ENCODE assay signal across 8 mouse cellular contexts in genomic region chr19:41697111-41697806, GRCm38 (mm10). TPM values are rescaled to one million over a fixed set of nuclear protein-coding genes. Genes with fewer than 3 reads are reported as not detected.
A peak's percentile ranks its signal among the peaks of the same experiment; 100 is the strongest.
DNase-seq lines count a peak whose midpoint lies in the region; ATAC-seq and TF ChIP-seq lines count a peak whose summit lies in the region.

No protein-coding gene starts in this region.

- TF ChIP-seq EP300 in liver, postnatal 0 days (IDR thresholded peaks at IDR 0.05; ENCODE audit: low read depth), result no peak
- TF ChIP-seq EP300 in heart, adult 2 months (IDR thresholded peaks at IDR 0.05; ENCODE audit: insufficient read depth, low read depth, low read length), result no peak

- no peaks in the 10 kb centered on the region for H3K79me2 ChIP-seq in heart, adult 2 months (replicated peaks; ENCODE audit: control insufficient read depth, insufficient read depth, low read length)

- H3K4me1 ChIP-seq in lung, adult 2 months (ENCODE audit: control insufficient read depth, insufficient read depth, low read length), result no peaks in the 10 kb centered on the region
- H3K4me1 ChIP-seq in forebrain, postnatal 0 days (ENCODE audit: insufficient read depth), result peaks cover 26% of the 10 kb centered on the region
- no peaks in the 10 kb centered on the region for H3K4me1 ChIP-seq in liver, postnatal 0 days (ENCODE audit: insufficient read depth)
- H3K4me1 ChIP-seq in heart, adult 2 months (ENCODE audit: control insufficient read depth, insufficient read depth, low read length), result no peaks in the 10 kb centered on the region

- no peaks in the 10 kb centered on the region for H3K9me3 ChIP-seq in forebrain, postnatal 0 days (ENCODE audit: low read length)
- no peaks in the 10 kb centered on the region for H3K9me3 ChIP-seq in liver, postnatal 0 days (ENCODE audit: low read length)

- peak; percentile 80 for ATAC-seq in forebrain, postnatal 0 days
- ATAC-seq in liver, postnatal 0 days, result no peak

- no peaks in the 10 kb centered on the region for H3K36me3 ChIP-seq in forebrain, postnatal 0 days (ENCODE audit: insufficient read depth)
- no peaks in the 10 kb centered on the region for H3K36me3 ChIP-seq in liver, postnatal 0 days (replicated peaks; ENCODE audit: insufficient read depth, low read length)
- no peaks in the 10 kb centered on the region for H3K36me3 ChIP-seq in heart, adult 2 months (ENCODE audit: control insufficient read depth, insufficient read depth, low read length)

- no peak overlapping the region for H3K4me3 ChIP-seq in lung, adult 2 months (replicated peaks; ENCODE audit: extremely low read depth, low read depth, low read length)
- H3K4me3 ChIP-seq in forebrain, postnatal 0 days (ENCODE audit: low read depth, low read length), result no peak overlapping the region
- H3K4me3 ChIP-seq in left cerebral cortex, adult 2 months, result no peak overlapping the region
- no peak overlapping the region for H3K4me3 ChIP-seq in liver, postnatal 0 days (ENCODE audit: low read depth, low read length)
- no peak overlapping the region for H3K4me3 ChIP-seq in heart, adult 2 months

- H3K27ac ChIP-seq in forebrain, postnatal 0 days (ENCODE audit: low read depth, low read length), result no peak overlapping the region
- H3K27ac ChIP-seq in left cerebral cortex, adult 2 months, result peak overlapping the region; percentile 83
- no peak overlapping the region for H3K27ac ChIP-seq in liver, postnatal 0 days (ENCODE audit: low read depth)
- H3K27ac ChIP-seq in heart, adult 2 months, result no peak overlapping the region

- WGBS in lung, adult 2 months, result 41% methylated on average over 9 of the region's 9 CpGs
- 26% methylated on average over 9 of the region's 9 CpGs for WGBS in forebrain, postnatal 0 days
- WGBS in liver, postnatal 0 days (ENCODE audit: insufficient replicate concordance), result 52% methylated on average over 9 of the region's 9 CpGs
- WGBS in heart, adult 2 months, result 33% methylated on average over 9 of the region's 9 CpGs

- no peaks in the 10 kb centered on the region; the same call in 1 of the 2 replicates for H3K27me3 ChIP-seq in forebrain, postnatal 0 days (ENCODE audit: insufficient read depth, low read length)
- 0 out of 2 replicates have a peak, but pooled peaks cover 2% of the 10 kb centered on the region for H3K27me3 ChIP-seq in liver, postnatal 0 days (ENCODE audit: insufficient read depth, low read length)
- H3K27me3 ChIP-seq in heart, adult 2 months (ENCODE audit: control insufficient read depth, insufficient read depth, low read length), result peaks cover 2% of the 10 kb centered on the region; the same call in 1 of the 2 replicates

- no peak for TF ChIP-seq POLR2A in lung, adult 2 months (IDR thresholded peaks at IDR 0.05; ENCODE audit: borderline replicate concordance, extremely low read depth, low read depth, low read length)
- no peak for TF ChIP-seq POLR2A in heart, adult 2 months (IDR thresholded peaks at IDR 0.05; ENCODE audit: insufficient read depth, low read depth, low read length)

- H3K9ac ChIP-seq in forebrain, postnatal 0 days, result no peak overlapping the region
- no peak overlapping the region for H3K9ac ChIP-seq in liver, postnatal 0 days (replicated peaks)
- H3K9ac ChIP-seq in heart, adult 2 months (ENCODE audit: low read depth, low read length), result no peak overlapping the region

- peak; percentile 63 for DNase-seq in lung, postnatal 10 days
- DNase-seq in lung, adult 2 months, result no peak
- DNase-seq in forebrain, postnatal 0 days, result peak; percentile 75
- peak; percentile 79 to 81 for DNase-seq in left cerebral cortex, adult 2 months (ENCODE audit: extremely low spot score in 1 of 2, low spot score in 2 of 2)
- DNase-seq in retina, embryonic 14.5 days (ENCODE audit: low spot score), result peak; percentile 73
- DNase-seq in liver, postnatal 0 days, result no peak
- no peak for DNase-seq in cerebellum, adult 11-12 months
- DNase-seq in heart, adult 2 months, result no peak

- no peak for TF ChIP-seq CTCF in lung, adult 2 months (IDR thresholded peaks at IDR 0.05; ENCODE audit: insufficient read depth, low read length)
- peak; percentile 41 for TF ChIP-seq CTCF in forebrain, postnatal 0 days (IDR thresholded peaks at IDR 0.05; ENCODE audit: low read depth)
- peak; percentile 37 for TF ChIP-seq CTCF in left cerebral cortex, adult 2 months (IDR thresholded peaks at IDR 0.05)
- TF ChIP-seq CTCF in liver, postnatal 0 days (IDR thresholded peaks at IDR 0.05; ENCODE audit: low read depth), result no peak
- no peak for TF ChIP-seq CTCF in heart, adult 2 months (IDR thresholded peaks at IDR 0.05)

- no peak overlapping the region for H3K4me2 ChIP-seq in forebrain, postnatal 0 days (ENCODE audit: low read depth)
- H3K4me2 ChIP-seq in liver, postnatal 0 days (ENCODE audit: low read depth, low read length), result no peak overlapping the region

- intact Hi-C loops in left cerebral cortex, adult 2 months (cut with DNase I), result loop anchor here (1.0 kb wide), 2 partner anchors 37 kb away; no protein-coding TSS in a partner anchor
- intact Hi-C loops in heart, adult 2 months (cut with DNase I), result no loop called here

RNA-seq across cellular contexts. Expression of gene Slit1, which starts 46.2 kb away (rescaled TPM):
- polyA plus RNA-seq in lung, adult 2 months (2012; rRNA removed), result 0.03 and 0.13 TPM in 2 replicates
- 37.2 and 61.8 TPM in 2 replicates for total RNA-seq in forebrain, postnatal 0 days (2014; rRNA removed)
- polyA plus RNA-seq in forebrain, postnatal 0 days (2015; fragmentation: Nextera tagmentation; extraction: Ambion mirVana), result 8.7 and 13.4 TPM in 2 replicates
- total RNA-seq in left cerebral cortex, adult 2 months (2021), result 10 to 100 TPM; 59.0 to 60.6 TPM
- 0.12 and 0.13 TPM in 2 replicates for polyA plus RNA-seq in liver, postnatal 0 days (2015; fragmentation: Nextera tagmentation; extraction: Ambion mirVana)
- under 1 TPM; 0.05 to 0.07 TPM for total RNA-seq in heart, adult 2 months (2021)
- polyA plus RNA-seq in heart, adult 2 months (2012; rRNA removed), result 0.03 and 0.06 TPM in 2 replicates

Comparison
In these comparisons a context has a peak if more than half of its experiments do, and no peak if none do; other contexts are left out.
1. DNase-seq: peak in lung, postnatal 10 days (single experiment), forebrain, postnatal 0 days (single experiment), left cerebral cortex, adult 2 months (2 of 2) and retina, embryonic 14.5 days (single experiment); none in lung, adult 2 months (single experiment), liver, postnatal 0 days (single experiment), cerebellum, adult 11-12 months (single experiment) and heart, adult 2 months (0 of 2).
2. CTCF ChIP-seq: peak in forebrain, postnatal 0 days (single experiment) and left cerebral cortex, adult 2 months (single experiment); none in lung, adult 2 months (single experiment), liver, postnatal 0 days (single experiment) and heart, adult 2 months (single experiment).